Comparison of ENCODE assay signal across 9 mouse cellular contexts in the genomic region with DNA sequence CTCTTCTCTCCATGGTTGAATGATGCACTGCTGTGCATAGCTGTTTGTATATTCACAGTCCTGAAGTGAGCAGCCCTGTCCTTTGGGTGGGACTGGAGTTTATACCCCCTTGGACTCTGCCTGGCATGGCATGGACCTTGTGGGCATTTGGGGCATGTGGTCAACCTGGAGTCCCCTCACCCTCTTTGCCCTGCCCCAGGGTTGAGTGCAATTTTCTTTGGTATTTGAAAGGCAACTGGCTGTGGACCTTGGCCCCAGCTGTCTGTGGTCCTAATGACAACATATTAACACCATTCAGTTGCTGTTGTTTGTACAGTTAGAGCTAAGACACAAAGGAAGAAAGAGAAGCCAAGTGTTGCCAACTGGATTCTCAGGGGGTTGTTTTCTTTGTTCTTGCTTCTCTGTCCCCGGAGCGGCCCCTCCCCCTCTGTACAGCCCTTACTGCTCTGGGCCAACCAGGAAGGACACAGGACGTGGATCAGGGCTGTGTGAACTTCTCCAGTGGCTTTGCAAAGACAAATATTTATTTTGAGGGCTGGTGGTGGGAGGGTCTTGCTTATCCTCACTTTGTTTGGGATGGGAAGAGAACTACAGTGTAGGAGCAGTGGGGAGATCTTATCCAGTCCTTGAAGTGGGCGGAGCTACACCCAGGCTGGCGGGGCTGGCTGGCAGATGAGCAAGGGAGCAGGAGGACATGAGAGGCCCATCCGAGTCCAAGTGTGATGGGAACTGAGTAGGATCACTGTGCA. TPM values are rescaled to one million over a fixed set of nuclear protein-coding genes. Genes with fewer than 3 reads are reported as not detected.
DNase-seq lines count a peak whose midpoint lies in the region; ATAC-seq lines count a peak whose summit lies in the region.
"Had no signal": no experiment of that assay in that cellular context is flagged by ENCODE, and none has a peak within 500 bp of the region (broad histone marks: within the 10 kb centered on the region; RNA-seq: fewer than 3 reads in every experiment).

No protein-coding gene starts in this region.

- H3K27ac ChIP-seq in heart, embryonic 14.5 days (replicated peaks in 1 of 2; ENCODE audit: control insufficient read depth in 1 of 2, insufficient read depth in 1 of 2, low read depth in 2 of 2, low read length in 2 of 2): peak overlapping the region; percentile 27 to 37; a peak in 1 of 4 replicates
- H3K27ac ChIP-seq in limb, embryonic 13.5 days: no peak overlapping the region
- H3K27ac ChIP-seq in midbrain, embryonic 13.5 days: peak overlapping the region; percentile 45
- H3K27ac ChIP-seq: macrophage had no signal

- no peaks in the 10 kb centered on the region for H3K36me3 ChIP-seq in heart, embryonic 14.5 days (ENCODE audit: control insufficient read depth, insufficient read depth, low read length)
- H3K36me3 ChIP-seq in limb, embryonic 13.5 days: no peaks in the 10 kb centered on the region
- H3K36me3 ChIP-seq in midbrain, embryonic 13.5 days: no peaks in the 10 kb centered on the region

- H3K4me3 ChIP-seq in heart, embryonic 14.5 days (ENCODE audit: control insufficient read depth in 1 of 2, insufficient read depth in 1 of 2, low read depth in 1 of 2, low read length in 2 of 2): no peak overlapping the region
- H3K4me3 ChIP-seq in limb, embryonic 13.5 days: no peak overlapping the region
- H3K4me3 ChIP-seq in midbrain, embryonic 13.5 days (replicated peaks): no peak overlapping the region

- 0 out of 2 replicates have a peak, but pooled peaks cover 3% of the 10 kb centered on the region for H3K9me3 ChIP-seq in heart, embryonic 14.5 days (ENCODE audit: control insufficient read depth, low read length)
- H3K9me3 ChIP-seq in limb, embryonic 13.5 days: no peaks in the 10 kb centered on the region
- H3K9me3 ChIP-seq in midbrain, embryonic 13.5 days: no peaks in the 10 kb centered on the region

- peaks cover 52 to 73% of the 10 kb centered on the region in 2 experiments for H3K4me1 ChIP-seq in heart, embryonic 14.5 days (ENCODE audit: control insufficient read depth in 2 of 2, insufficient read depth in 2 of 2, low read length in 2 of 2)
- peaks cover 90% of the 10 kb centered on the region for H3K4me1 ChIP-seq in limb, embryonic 13.5 days
- H3K4me1 ChIP-seq in midbrain, embryonic 13.5 days (replicated peaks): peaks cover 73% of the 10 kb centered on the region

- peak; percentile 73 for ATAC-seq in heart, embryonic 14.5 days (ENCODE audit: insufficient number of reproducible peaks, insufficient read depth, low FRiP score, low read depth)
- 0 out of 2 replicates have a peak, but pooled peaks have one; percentile 13 for ATAC-seq in limb, embryonic 13.5 days (ENCODE audit: low FRiP score, low read depth)
- peak; percentile 52 for ATAC-seq in midbrain, embryonic 13.5 days

- 0 out of 2 replicates have a peak overlapping the region, but pooled peaks have one; percentile 10 for H3K4me2 ChIP-seq in heart, embryonic 14.5 days (ENCODE audit: low read length)
- no peak overlapping the region for H3K4me2 ChIP-seq in limb, embryonic 13.5 days (replicated peaks)
- 0 out of 2 replicates have a peak overlapping the region, but pooled peaks have one; percentile 2 for H3K4me2 ChIP-seq in midbrain, embryonic 13.5 days (replicated peaks)

- H3K27me3 ChIP-seq in heart, embryonic 14.5 days (ENCODE audit: control insufficient read depth, insufficient read depth, low read length): no peaks in the 10 kb centered on the region
- H3K27me3 ChIP-seq in limb, embryonic 13.5 days: no peaks in the 10 kb centered on the region
- no peaks in the 10 kb centered on the region for H3K27me3 ChIP-seq in midbrain, embryonic 13.5 days

- peak; percentile 55 for DNase-seq in testis, postnatal 10 days (ENCODE audit: low spot score)
- DNase-seq in testis, postnatal 14 days (ENCODE audit: low spot score): no peak
- DNase-seq in right cerebral cortex, postnatal 10 days (ENCODE audit: low spot score in 2 of 2): no peak
- no peak for DNase-seq in thymus, postnatal 14 days
- DNase-seq in thymus, postnatal 4 days: no peak

- no peak overlapping the region for H3K9ac ChIP-seq in heart, embryonic 14.5 days (ENCODE audit: low read length)
- H3K9ac ChIP-seq in limb, embryonic 13.5 days: no peak overlapping the region
- H3K9ac ChIP-seq in midbrain, embryonic 13.5 days (replicated peaks): no peak overlapping the region

- 22% methylated on average over 6 of the region's 6 CpGs for WGBS in heart, embryonic 14.5 days
- WGBS in limb, embryonic 13.5 days: 49% methylated on average over 6 of the region's 6 CpGs
- 21% methylated on average over 6 of the region's 6 CpGs for WGBS in midbrain, embryonic 13.5 days

RNA-seq across cellular contexts. Expression of gene Agap1, which starts 12.9 kb away (rescaled TPM):
- 13.4 and 17.0 TPM in 2 replicates for polyA plus RNA-seq in heart, embryonic 14.5 days (2014; fragmentation: Nextera tagmentation; extraction: Ambion mirVana)
- 13.3 and 13.8 TPM in 2 replicates for polyA plus RNA-seq in limb, embryonic 13.5 days (2015; fragmentation: Nextera tagmentation; extraction: Ambion mirVana)
- polyA plus RNA-seq in midbrain, embryonic 13.5 days (2015; fragmentation: Nextera tagmentation; extraction: Ambion mirVana): 41.4 and 50.2 TPM in 2 replicates

Comparison
In these comparisons a context has a peak if more than half of its experiments do, and no peak if none do; other contexts are left out.
1. ATAC-seq: peak in every context shown above with its lines; median percentile 73 in heart, embryonic 14.5 days; 52 in midbrain, embryonic 13.5 days; 13 in limb, embryonic 13.5 days.